Mouse (Mus musculus): ENCODE measurements around the gene Sez6l. TPM values are rescaled to one million over a fixed set of nuclear protein-coding genes. Genes with fewer than 3 reads are reported as not detected.

Gene Sez6l
- total and polyA plus RNA-seq, 2 experiments from 2014 or later, result 43.5 to 80.1 TPM

DNA sequence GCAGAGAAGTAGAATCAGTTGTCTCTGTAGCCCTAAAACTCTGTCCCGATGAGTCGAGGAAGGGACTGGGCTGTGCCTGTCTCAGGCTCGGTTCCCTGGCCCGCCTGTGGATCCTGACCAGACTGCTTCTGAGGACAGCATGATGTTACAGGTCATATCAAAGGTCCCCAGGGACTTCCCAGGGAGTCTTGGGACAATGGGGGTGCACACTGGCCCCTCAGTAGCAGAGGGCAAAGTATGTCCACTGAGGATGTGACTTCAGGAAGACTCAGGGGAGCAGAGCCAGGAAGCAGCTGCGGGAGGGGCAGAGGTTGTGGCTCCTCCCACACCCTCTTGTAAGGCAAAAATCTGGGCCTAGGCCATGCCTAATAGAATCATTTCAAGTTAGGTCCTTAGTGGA lies 90.6 kb downstream of the Sez6l start:
- TF ChIP-seq CTCF (IDR thresholded peaks at IDR 0.05; ENCODE audit: low read depth), result no peak
- no peak overlapping the region for H3K4me3 ChIP-seq (ENCODE audit: low read length)
- WGBS, result 66% methylated on average over 5 of the region's 5 CpGs
- no peak overlapping the region for H3K27ac ChIP-seq
- ATAC-seq (no peak), DNase-seq (ENCODE audit: low spot score) (no peak)
- no peaks in the 10 kb centered on the region for H3K36me3 ChIP-seq (ENCODE audit: insufficient read depth, low read length)
- H3K4me2 ChIP-seq (ENCODE audit: low read depth, low read length), result no peak overlapping the region
- H3K27me3 ChIP-seq (ENCODE audit: insufficient read depth, low read length), result no peaks in the 10 kb centered on the region
- peaks cover 25% of the 10 kb centered on the region for H3K4me1 ChIP-seq (ENCODE audit: insufficient read depth, low read length)
- H3K9me3 ChIP-seq (ENCODE audit: low read length), result no peaks in the 10 kb centered on the region
- H3K9ac ChIP-seq (replicated peaks; ENCODE audit: low read length), result no peak overlapping the region

- no peaks in the 10 kb centered on the region for H3K27me3 ChIP-seq (ENCODE audit: insufficient read depth, low read length)
- peaks cover 25% of the 10 kb centered on the region for H3K4me1 ChIP-seq (ENCODE audit: insufficient read depth, low read length)
- DNase-seq (ENCODE audit: low spot score), result peak; percentile 46
- H3K27ac ChIP-seq, result peak overlapping the region; percentile 49
- H3K4me2 ChIP-seq (ENCODE audit: low read depth, low read length), result no peak overlapping the region
- no peak overlapping the region for H3K9ac ChIP-seq (replicated peaks; ENCODE audit: low read length)
- peak; percentile 34; the same call in 1 of the 2 replicates for ATAC-seq
- WGBS, result 14% methylated on average over 13 of the region's 13 CpGs
- no peak overlapping the region for H3K4me3 ChIP-seq (ENCODE audit: low read length)
- no peaks in the 10 kb centered on the region for H3K9me3 ChIP-seq (ENCODE audit: low read length)
- no peak for TF ChIP-seq CTCF (IDR thresholded peaks at IDR 0.05; ENCODE audit: low read depth)
- no peaks in the 10 kb centered on the region for H3K36me3 ChIP-seq (ENCODE audit: insufficient read depth, low read length)
These were observed 91.9 kb downstream of the Sez6l start for GRCm38 (mm10) chr5:112484924-112485715.

GRCm38 (mm10) chr5:112483030-112483429 lies 94.0 kb downstream of the Sez6l start:
- H3K27me3 ChIP-seq (ENCODE audit: insufficient read depth, low read length), result no peaks in the 10 kb centered on the region
- 86% methylated on average over 8 of the region's 8 CpGs for WGBS
- DNase-seq (ENCODE audit: low spot score), result no peak
- no peak overlapping the region for H3K4me3 ChIP-seq (ENCODE audit: low read length)
- TF ChIP-seq CTCF (IDR thresholded peaks at IDR 0.05; ENCODE audit: low read depth), result no peak
- H3K4me2 ChIP-seq (ENCODE audit: low read depth, low read length), result no peak overlapping the region
- H3K9ac ChIP-seq (replicated peaks; ENCODE audit: low read length), result no peak overlapping the region
- no peak overlapping the region; the same call in 1 of the 2 replicates for H3K27ac ChIP-seq
- ATAC-seq, result no peak; the same call in 1 of the 2 replicates
- no peaks in the 10 kb centered on the region for H3K9me3 ChIP-seq (ENCODE audit: low read length)
- H3K36me3 ChIP-seq (ENCODE audit: insufficient read depth, low read length), result no peaks in the 10 kb centered on the region
- H3K4me1 ChIP-seq (ENCODE audit: insufficient read depth, low read length), result peaks cover 27% of the 10 kb centered on the region

DNA sequence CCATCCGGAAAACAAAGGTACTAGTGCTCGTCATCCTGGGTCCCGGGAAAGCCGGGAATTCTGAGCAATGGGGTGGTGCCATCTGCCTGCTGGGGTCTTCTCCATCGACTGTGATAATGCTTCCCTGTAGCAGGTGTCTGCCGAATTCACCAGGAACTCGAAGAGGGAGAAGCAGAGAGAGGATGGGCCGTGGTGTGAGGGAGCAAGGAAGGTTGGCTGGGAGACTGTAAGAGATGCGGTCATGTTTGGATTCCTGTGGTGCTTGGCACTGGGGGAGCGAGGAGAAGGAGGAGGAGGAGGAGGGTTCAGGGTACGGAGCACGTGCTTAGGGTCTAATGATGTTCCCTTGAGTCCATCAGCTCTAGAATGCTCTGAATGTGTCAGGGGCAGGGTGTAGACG lies 94.4 kb downstream of the Sez6l start:
- Histone ChIP-seq H3K27ac (peak overlapping the region; percentile 60; the same call in 1 of the 2 replicates), H3K4me1 (ENCODE audit: insufficient read depth, low read length) (peaks cover 27% of the 10 kb centered on the region), H3K27me3 (ENCODE audit: insufficient read depth, low read length) (no peaks in the 10 kb centered on the region), H3K9me3 (ENCODE audit: low read length) (no peaks in the 10 kb centered on the region), H3K4me3 (ENCODE audit: low read length) (no peak overlapping the region), H3K4me2 (ENCODE audit: low read depth, low read length) (peak overlapping the region; percentile 30), H3K36me3 (ENCODE audit: insufficient read depth, low read length) (no peaks in the 10 kb centered on the region), H3K9ac (replicated peaks; ENCODE audit: low read length) (peak overlapping the region; percentile 28; the same call in 1 of the 2 replicates)
- 23% methylated on average over 13 of the region's 13 CpGs for WGBS
- no peak for TF ChIP-seq CTCF (IDR thresholded peaks at IDR 0.05; ENCODE audit: low read depth)
- peak; percentile 10; the same call in 1 of the 2 replicates for ATAC-seq
- DNase-seq (ENCODE audit: low spot score), result peak; percentile 17

DNA sequence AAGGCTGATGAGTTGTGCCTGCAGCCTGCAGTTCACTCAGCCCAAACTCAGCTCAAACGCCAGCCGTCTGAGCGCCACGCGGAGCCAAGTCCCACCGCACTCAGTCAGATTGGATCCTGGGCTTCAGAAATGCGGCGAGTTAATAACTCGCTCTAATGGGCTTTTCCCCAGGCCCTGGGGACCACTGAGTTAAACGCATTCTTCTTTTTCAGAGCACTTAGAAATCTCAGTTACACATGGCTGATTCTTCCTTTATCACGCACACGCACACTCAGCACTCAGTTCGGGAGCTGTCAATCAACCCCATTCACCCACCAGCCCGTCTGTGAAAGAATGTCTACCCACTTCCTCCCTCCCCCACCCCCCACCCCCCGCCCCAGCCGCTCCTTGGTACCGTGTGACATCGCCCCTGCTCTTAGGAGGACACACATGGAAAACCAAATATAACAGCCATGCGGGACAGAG lies 95.0 kb downstream of the Sez6l start:
- no peaks in the 10 kb centered on the region for H3K36me3 ChIP-seq (ENCODE audit: insufficient read depth, low read length)
- H3K27me3 ChIP-seq (ENCODE audit: insufficient read depth, low read length), result no peaks in the 10 kb centered on the region
- peak overlapping the region; percentile 60; the same call in 1 of the 2 replicates for H3K27ac ChIP-seq
- DNase-seq (ENCODE audit: low spot score), result peak; percentile 56
- WGBS, result 6% methylated on average over 19 of the region's 19 CpGs
- peak overlapping the region; percentile 30 for H3K4me2 ChIP-seq (ENCODE audit: low read depth, low read length)
- no peaks in the 10 kb centered on the region for H3K9me3 ChIP-seq (ENCODE audit: low read length)
- H3K9ac ChIP-seq (replicated peaks; ENCODE audit: low read length), result 0 out of 2 replicates have a peak overlapping the region, but pooled peaks have one; percentile 28
- no peak for TF ChIP-seq CTCF (IDR thresholded peaks at IDR 0.05; ENCODE audit: low read depth)
- H3K4me3 ChIP-seq (ENCODE audit: low read length), result no peak overlapping the region
- peak; percentile 43; the same call in 1 of the 2 replicates for ATAC-seq
- peaks cover 27% of the 10 kb centered on the region for H3K4me1 ChIP-seq (ENCODE audit: insufficient read depth, low read length)

DNA sequence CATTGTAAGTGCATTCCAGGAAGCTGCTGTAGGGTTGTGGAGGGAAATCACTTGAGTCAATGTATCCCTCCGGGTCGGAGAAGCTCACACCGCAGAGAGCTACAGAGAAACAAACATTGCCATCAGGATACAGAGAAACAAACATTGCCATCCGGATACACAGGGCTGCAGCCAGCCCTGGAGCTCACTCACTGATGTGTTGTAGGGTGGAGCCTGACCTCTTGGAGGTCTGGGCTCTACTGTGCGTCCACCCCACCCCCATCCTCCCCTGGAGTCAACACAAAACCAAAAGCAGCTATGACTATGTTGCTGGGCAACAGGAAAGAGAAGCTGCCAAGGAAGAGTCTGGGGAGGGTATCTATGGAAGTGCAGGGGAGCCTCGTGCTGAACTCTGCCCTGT lies 103.5 kb downstream of the Sez6l start:
- Histone ChIP-seq H3K36me3 (ENCODE audit: insufficient read depth, low read length) (peaks cover 5% of the 10 kb centered on the region; the same call in 1 of the 2 replicates), H3K4me2 (ENCODE audit: low read depth, low read length) (no peak overlapping the region), H3K27me3 (ENCODE audit: insufficient read depth, low read length) (no peaks in the 10 kb centered on the region), H3K27ac (no peak overlapping the region), H3K4me3 (ENCODE audit: low read length) (no peak overlapping the region), H3K9me3 (ENCODE audit: low read length) (no peaks in the 10 kb centered on the region), H3K9ac (replicated peaks; ENCODE audit: low read length) (0 out of 2 replicates have a peak overlapping the region, but pooled peaks have one; percentile 9), H3K4me1 (ENCODE audit: insufficient read depth, low read length) (no peaks in the 10 kb centered on the region)
- 31% methylated on average over 6 of the region's 6 CpGs for WGBS
- DNase-seq (ENCODE audit: low spot score) (no peak), ATAC-seq (no peak)
- TF ChIP-seq CTCF (IDR thresholded peaks at IDR 0.05; ENCODE audit: low read depth), result no peak
